Mouse (Mus musculus) frontal cortex, adult 2 months (tissue): ENCODE results near the gene Phox2a. TPM values are rescaled to one million over a fixed set of nuclear protein-coding genes. Genes with fewer than 3 reads are reported as not detected.

ENCODE experiments used
- polyA plus RNA-seq: library from polyadenylated mRNA; depleted of rRNA; stranded (reverse); fragments of >200 nt; gene quantifications from 2 replicates; pipeline ENCODE4 v1.2.3, GENCODE M21; 2012; rRNA removed

Phox2a gene
- polyA plus RNA-seq, 1 experiment = not detected

Other genes with a start within 250 kb of the Phox2a start
- gene Art2b, start 232.7 kb upstream of the Phox2a start, polyA plus RNA-seq = not detected in 2 replicates
- 36.3 and 45.7 TPM in 2 replicates for gene Clpb, start 154.7 kb upstream of the Phox2a start, polyA plus RNA-seq
- 34.3 and 38.8 TPM in 2 replicates for gene Inppl1, start 19.9 kb downstream of the Phox2a start, polyA plus RNA-seq
- 1.2 and 2.3 TPM in 2 replicates for gene Folr2, start 38.9 kb downstream of the Phox2a start, polyA plus RNA-seq
- 60.4 and 69.4 TPM in 2 replicates for gene Anapc15, start 45.4 kb downstream of the Phox2a start, polyA plus RNA-seq
- 1.1 and 2.1 TPM in 2 replicates for gene Folr1, start 52.5 kb downstream of the Phox2a start, polyA plus RNA-seq
- 186 and 205 TPM in 2 replicates for gene Lamtor1, start 87.6 kb downstream of the Phox2a start, polyA plus RNA-seq
- gene Tomt, start 88.0 kb downstream of the Phox2a start, polyA plus RNA-seq = 0.27 and 0.28 TPM in 2 replicates
- gene Lrrc51, start 115.6 kb downstream of the Phox2a start, polyA plus RNA-seq = 12.3 and 12.8 TPM in 2 replicates
- gene Numa1, start 115.8 kb downstream of the Phox2a start, polyA plus RNA-seq = 65.6 and 68.8 TPM in 2 replicates
- 14.1 and 14.4 TPM in 2 replicates for gene Il18bp, start 200.4 kb downstream of the Phox2a start, polyA plus RNA-seq
- 56.4 and 67.1 TPM in 2 replicates for gene Rnf121, start 247.2 kb downstream of the Phox2a start, polyA plus RNA-seq
- 36.2 and 42.7 TPM in 2 replicates for gene Xndc1, start 247.2 kb downstream of the Phox2a start, polyA plus RNA-seq
- gene Xntrpc, start 247.4 kb downstream of the Phox2a start, polyA plus RNA-seq = 3.9 and 4.3 TPM in 2 replicates